ENCODE assay signal across 18 mouse cellular contexts in the genomic region with DNA sequence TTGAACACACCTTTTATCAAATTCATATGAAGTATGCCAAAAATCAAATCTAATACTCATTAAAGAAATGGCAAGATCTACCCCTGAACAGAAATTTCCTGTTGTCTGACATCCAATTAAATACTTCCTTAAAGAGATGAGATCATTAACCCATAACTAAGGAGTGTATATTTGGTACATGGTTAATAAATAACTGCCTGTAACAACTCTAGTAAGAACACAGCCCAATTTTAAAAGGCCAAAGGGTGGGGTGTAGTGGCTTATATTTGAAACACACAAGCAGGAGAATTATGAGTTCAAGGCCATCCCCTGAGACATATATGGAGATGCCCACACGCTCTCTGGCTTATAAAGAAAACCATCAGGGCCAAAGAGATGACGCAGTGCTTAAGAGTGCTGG. TPM values are rescaled to one million over a fixed set of nuclear protein-coding genes. Genes with fewer than 3 reads are reported as not detected.
"Had no signal": no experiment of that assay in that cellular context is flagged by ENCODE, and none has a peak within 500 bp of the region (broad histone marks: within the 10 kb centered on the region; RNA-seq: fewer than 3 reads in every experiment).

No protein-coding gene starts in this region.

- H3K4me3 ChIP-seq: neural tube, embryonic 13.5 days; neural tube, embryonic 15.5 days; stomach, embryonic 15.5 days had no signal

- H3K9me3 ChIP-seq: neural tube, embryonic 13.5 days; neural tube, embryonic 15.5 days; stomach, embryonic 15.5 days had no signal

- H3K4me2 ChIP-seq: neural tube, embryonic 13.5 days; neural tube, embryonic 15.5 days; stomach, embryonic 15.5 days had no signal

- H3K27me3 ChIP-seq: neural tube, embryonic 13.5 days; neural tube, embryonic 15.5 days; stomach, embryonic 15.5 days had no signal

- DNase-seq: retina, postnatal 1 day; right cerebral cortex, postnatal 14 days; right cerebral cortex, postnatal 25 days; right cerebral cortex, postnatal 4 days; spleen, adult 18-20 months; thymus, adult 18-20 months; thymus, adult 2 months; thymus, postnatal 14 days; thymus, postnatal 25 days; thymus, postnatal 36 days; thymus, postnatal 4 days had no signal

- H3K27ac ChIP-seq: neural tube, embryonic 13.5 days; neural tube, embryonic 15.5 days; stomach, embryonic 15.5 days; stomach, postnatal 0 days had no signal

- H3K9ac ChIP-seq: neural tube, embryonic 13.5 days; neural tube, embryonic 15.5 days; stomach, embryonic 15.5 days had no signal

- H3K4me1 ChIP-seq: stomach, embryonic 15.5 days had no signal

RNA-seq across cellular contexts. Expression of a gene that starts 5.7 kb away (rescaled TPM):
- total RNA-seq: neutrophil, adult 5-6 weeks had no signal
- polyA plus RNA-seq: small intestine, adult 2 months; spleen, adult 2 months had no signal

RNA-seq across cellular contexts. Expression of a gene that starts 28.7 kb away (rescaled TPM):
- polyA plus RNA-seq: spleen, adult 2 months had no signal

RNA-seq across cellular contexts. Expression of a gene that starts 30.8 kb away (rescaled TPM):
- total RNA-seq: neutrophil, adult 5-6 weeks had no signal

RNA-seq across cellular contexts. Expression of a gene that starts 36.3 kb away (rescaled TPM):
- polyA plus RNA-seq: small intestine, adult 2 months had no signal
